Mouse (Mus musculus): ENCODE results near the gene Hhipl2. TPM values are rescaled to one million over a fixed set of nuclear protein-coding genes. Genes with fewer than 3 reads are reported as not detected.
"Not testable (repeated sequence)": the region's sequence is repeated elsewhere in the genome, so short reads cannot be mapped to it uniquely, and the experiment has no call there.

Hhipl2 gene
- polyA plus RNA-seq (2015; fragmentation: Nextera tagmentation; extraction: Ambion mirVana) = 0.19 and 0.34 TPM in 2 replicates

DNA sequence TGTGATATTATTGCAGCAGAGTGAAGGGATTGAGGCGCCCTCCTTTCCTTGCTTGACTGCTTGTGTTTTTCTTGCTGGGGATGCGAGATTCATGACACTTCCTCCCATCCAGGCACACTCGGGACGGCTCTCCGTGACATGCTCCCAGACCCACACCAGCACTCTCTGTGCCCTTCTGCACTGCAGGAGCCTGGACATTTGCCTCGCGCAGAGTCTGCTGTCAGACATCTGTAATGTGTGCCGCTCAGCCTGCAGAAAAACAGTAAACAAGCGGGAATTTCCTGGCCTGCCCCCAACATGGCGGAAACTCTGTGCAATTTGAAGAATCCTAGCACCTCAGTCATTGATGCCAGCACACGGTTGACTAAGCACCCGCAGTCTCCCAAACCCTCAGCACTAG, at the start of gene Hhipl2:
Hhipl2 (plus strand) TSS at position 343 of the 400 bp plus-strand sequence.
- Histone ChIP-seq H3K9me3 (no peaks in the 10 kb centered on the region), H3K27me3 (no peaks in the 10 kb centered on the region), H3K4me3 (replicated peaks) (no peak within 1 kb of the TSS), H3K4me2 (replicated peaks) (no peak within 1 kb of the TSS), H3K27ac (no peak within 1 kb of the TSS), H3K36me3 (no peaks in the 10 kb centered on the region), H3K4me1 (replicated peaks) (no peaks in the 10 kb centered on the region), H3K9ac (replicated peaks) (no peak within 1 kb of the TSS)
- 86% methylated on average over 12 of the region's 12 CpGs for WGBS
- no peak for ATAC-seq

DNA sequence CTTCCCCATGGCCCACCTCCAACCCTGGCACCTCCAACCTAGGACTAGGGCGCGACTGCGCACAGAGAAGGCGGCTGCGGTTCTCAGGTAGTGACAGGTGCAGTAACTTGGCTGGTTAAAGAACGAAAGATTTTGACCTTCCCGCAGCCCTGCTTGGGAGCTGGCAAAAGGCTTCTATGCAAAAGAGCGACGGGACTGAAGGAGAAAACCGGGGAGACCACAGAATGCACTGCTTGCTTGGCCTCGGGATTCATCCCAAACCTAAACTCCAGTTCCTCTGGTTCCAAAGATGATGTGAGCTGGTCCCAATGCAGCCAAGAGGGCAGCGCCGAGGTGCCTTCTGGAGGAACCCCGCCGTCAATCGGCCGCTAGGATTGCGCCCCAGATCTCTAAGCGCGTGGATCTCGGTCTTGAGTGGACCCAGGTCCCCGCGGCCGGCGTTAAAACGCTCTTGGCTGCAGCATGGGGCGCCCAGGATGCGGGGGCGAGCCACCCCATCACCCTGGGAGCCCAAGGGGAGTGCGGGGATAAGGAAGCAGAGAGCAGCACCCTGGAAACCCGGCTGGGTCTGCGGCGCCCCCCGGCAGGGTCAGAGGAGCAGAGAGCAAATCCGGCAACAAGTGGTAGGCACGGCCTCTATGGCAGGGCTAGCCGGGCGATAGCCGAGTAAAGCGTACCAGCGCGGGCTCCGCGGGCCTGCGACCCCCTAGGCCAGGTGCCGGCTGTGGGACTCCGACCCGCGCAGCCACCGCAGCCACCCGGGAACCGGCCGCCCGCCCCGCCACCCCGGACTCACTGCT, 49.2 kb upstream of the Hhipl2 start:
- H3K4me1 ChIP-seq (replicated peaks) = peaks cover 24% of the 10 kb centered on the region
- peak overlapping the region; percentile 87 for H3K9ac ChIP-seq (replicated peaks)
- H3K4me3 ChIP-seq (replicated peaks) = peak overlapping the region; percentile 74
- H3K36me3 ChIP-seq = peaks cover 11% of the 10 kb centered on the region
- no peaks in the 10 kb centered on the region for H3K27me3 ChIP-seq
- H3K9me3 ChIP-seq = no peaks in the 10 kb centered on the region
- peak; percentile 86 for ATAC-seq
- peak overlapping the region; percentile 81 for H3K27ac ChIP-seq
- peak overlapping the region; percentile 79 for H3K4me2 ChIP-seq (replicated peaks)
- WGBS = 1% methylated on average over 54 of the region's 56 CpGs

DNA sequence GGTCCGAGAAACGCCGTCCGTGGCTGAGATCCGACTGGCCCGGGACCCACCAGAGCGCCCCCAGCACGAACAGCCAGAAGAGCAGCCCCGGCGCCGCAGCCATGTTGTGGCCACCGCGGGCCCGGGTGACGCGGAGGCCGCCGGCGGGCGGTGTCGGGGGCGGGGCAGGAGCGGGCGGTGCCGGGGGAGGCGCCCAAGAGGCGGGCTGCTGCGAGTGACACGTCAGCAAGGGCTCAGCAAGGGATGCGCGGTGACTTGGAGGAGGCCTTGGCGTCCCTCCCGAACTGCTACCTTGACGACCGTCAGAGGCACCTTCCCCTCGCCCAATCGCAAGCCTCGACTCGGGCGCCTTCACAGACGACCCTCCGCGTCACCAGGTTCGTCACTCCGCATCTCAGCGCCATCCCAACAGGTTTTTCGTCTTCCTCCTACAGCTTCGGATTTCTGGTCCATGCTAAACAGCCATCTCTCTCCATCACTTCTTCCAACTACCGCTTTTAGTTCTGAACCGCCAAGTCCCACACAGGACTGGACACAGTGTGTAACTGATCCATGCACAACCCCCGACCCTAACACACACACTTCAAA, 48.5 kb upstream of the Hhipl2 start, which contains the start of gene Mia3:
Mia3 (minus strand) TSS at position 127 of the 588 bp plus-strand sequence.
- Histone ChIP-seq H3K4me1 (replicated peaks) (peaks cover 24% of the 10 kb centered on the region), H3K9me3 (0 out of 2 replicates have a peak, but pooled peaks cover 1% of the 10 kb centered on the region), H3K36me3 (peaks cover 4% of the 10 kb centered on the region), H3K4me3 (replicated peaks) (peak within 1 kb of the TSS; percentile 74), H3K27ac (peak within 1 kb of the TSS; percentile 81), H3K9ac (replicated peaks) (peak within 1 kb of the TSS; percentile 87), H3K27me3 (no peaks in the 10 kb centered on the region), H3K4me2 (replicated peaks) (peak within 1 kb of the TSS; percentile 79)
- WGBS = 1% methylated on average over 44 of the region's 51 CpGs
- peak; percentile 98 for ATAC-seq

DNA sequence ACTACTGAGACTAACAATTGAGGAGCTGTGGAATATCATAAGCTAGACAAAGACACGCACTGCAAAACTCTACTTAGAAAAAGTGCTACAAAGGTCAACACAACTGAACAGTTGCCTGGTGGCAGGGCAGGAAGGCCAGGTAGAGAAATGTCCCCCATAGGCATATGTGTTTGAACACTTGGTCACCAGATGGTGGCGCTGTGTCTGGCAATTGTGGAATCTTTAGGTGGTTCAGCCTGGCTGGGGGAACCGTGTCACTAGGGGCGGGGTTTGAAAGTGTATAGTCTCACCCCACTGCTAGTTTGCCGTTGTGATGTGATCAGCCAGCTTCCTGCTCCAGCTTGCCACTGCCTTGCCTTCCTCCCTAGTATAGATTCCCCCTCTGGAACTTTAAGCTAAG, 43.3 kb upstream of the Hhipl2 start:
- Histone ChIP-seq H3K4me1 (replicated peaks) (peaks cover 6% of the 10 kb centered on the region), H3K27me3 (no peaks in the 10 kb centered on the region), H3K9ac (replicated peaks) (no peak overlapping the region), H3K36me3 (no peaks in the 10 kb centered on the region), H3K27ac (no peak overlapping the region), H3K4me2 (replicated peaks) (no peak overlapping the region), H3K9me3 (peaks cover 5% of the 10 kb centered on the region), H3K4me3 (replicated peaks) (no peak overlapping the region)
- 79% methylated on average over 5 of the region's 5 CpGs for WGBS
- ATAC-seq = no peak

DNA sequence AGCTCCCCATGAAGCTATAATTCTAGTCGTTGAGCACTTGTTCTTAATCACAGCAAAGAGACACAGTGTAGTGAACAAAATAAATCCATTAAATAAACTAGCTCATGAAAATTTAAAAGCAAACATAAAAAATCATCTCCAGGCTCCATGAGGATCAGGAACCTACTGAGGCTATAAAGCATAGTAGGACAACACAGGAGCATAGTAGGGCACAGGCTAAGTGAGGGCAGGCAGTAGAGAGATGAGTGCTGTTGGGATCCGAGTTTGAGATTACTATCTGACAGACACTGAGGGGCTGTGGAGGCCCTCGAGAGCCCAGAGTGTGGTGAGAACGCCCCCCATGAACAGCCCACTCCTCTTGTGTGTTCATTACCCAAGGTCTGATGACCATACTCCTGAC, 41.0 kb upstream of the Hhipl2 start:
- no peaks in the 10 kb centered on the region for H3K36me3 ChIP-seq
- H3K4me2 ChIP-seq (replicated peaks) = no peak overlapping the region
- H3K9ac ChIP-seq (replicated peaks) = no peak overlapping the region
- 79% methylated on average over 4 of the region's 4 CpGs for whole genome bisulfite sequencing
- no peak overlapping the region for H3K27ac ChIP-seq
- H3K4me1 ChIP-seq (replicated peaks) = no peaks in the 10 kb centered on the region
- H3K4me3 ChIP-seq (replicated peaks) = no peak overlapping the region
- 0 out of 2 replicates have a peak, but pooled peaks cover 3% of the 10 kb centered on the region for H3K27me3 ChIP-seq
- H3K9me3 ChIP-seq = peaks cover 5% of the 10 kb centered on the region
- ATAC-seq = no peak

DNA sequence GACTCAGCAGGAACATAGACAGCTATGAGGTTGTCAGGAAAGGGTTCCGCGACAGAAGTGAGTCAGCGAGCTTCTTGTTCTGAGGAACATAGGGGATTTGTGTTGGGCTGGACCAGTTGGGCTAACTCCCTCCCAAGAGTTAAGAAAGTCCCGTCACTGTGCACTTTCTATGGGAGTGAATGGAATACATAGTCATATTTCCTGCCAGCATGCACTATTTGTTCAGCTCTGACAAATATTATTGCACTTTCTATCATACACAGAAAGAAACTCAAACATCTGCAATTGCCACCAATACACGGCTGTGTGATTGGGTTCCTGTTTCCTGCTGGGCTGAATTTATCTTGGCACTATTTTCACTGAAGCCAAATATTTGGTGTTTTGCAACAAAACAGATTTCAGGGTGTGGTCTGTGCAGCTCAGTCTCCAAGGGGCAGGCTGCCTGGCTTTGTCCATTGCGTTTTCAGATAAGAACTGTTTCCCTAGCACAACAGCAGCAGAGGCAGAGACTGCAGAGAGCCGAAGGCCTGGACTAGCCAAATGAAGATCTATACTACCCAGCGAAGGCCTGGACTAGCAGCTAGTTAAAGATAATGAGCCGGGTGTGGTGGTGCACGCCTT, 39.6 kb upstream of the Hhipl2 start:
- 87% methylated on average over 10 of the region's 10 CpGs for WGBS
- no peak overlapping the region for H3K9ac ChIP-seq (replicated peaks)
- H3K4me2 ChIP-seq (replicated peaks) = no peak overlapping the region
- no peak overlapping the region for H3K27ac ChIP-seq
- no peaks in the 10 kb centered on the region for H3K36me3 ChIP-seq
- peaks cover 9% of the 10 kb centered on the region; the same call in 1 of the 2 replicates for H3K27me3 ChIP-seq
- peaks cover 5% of the 10 kb centered on the region for H3K9me3 ChIP-seq
- H3K4me1 ChIP-seq (replicated peaks) = no peaks in the 10 kb centered on the region
- ATAC-seq = no peak
- H3K4me3 ChIP-seq (replicated peaks) = no peak overlapping the region

DNA sequence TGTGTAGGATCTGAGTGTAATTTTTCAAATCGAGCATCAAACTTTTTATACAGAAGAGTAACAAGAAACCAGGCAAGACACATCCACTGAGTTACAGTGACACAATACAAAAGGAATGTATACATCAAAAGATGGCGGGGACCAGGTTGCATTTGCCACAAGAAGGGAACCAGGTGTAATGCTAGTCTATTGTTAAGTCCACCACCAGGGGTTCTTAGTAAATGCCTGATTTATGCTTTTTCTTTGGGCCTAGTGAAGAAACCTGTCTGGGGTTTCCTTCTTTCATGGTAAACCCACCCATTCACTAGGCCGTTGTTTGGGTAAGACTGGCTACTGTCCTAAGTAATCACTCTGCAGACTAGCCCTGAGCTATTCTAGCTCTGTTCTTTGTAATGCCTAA, 38.6 kb upstream of the Hhipl2 start:
- WGBS = 88% methylated on average over 3 of the region's 3 CpGs
- H3K4me3 ChIP-seq (replicated peaks) = not testable (repeated sequence)

DNA sequence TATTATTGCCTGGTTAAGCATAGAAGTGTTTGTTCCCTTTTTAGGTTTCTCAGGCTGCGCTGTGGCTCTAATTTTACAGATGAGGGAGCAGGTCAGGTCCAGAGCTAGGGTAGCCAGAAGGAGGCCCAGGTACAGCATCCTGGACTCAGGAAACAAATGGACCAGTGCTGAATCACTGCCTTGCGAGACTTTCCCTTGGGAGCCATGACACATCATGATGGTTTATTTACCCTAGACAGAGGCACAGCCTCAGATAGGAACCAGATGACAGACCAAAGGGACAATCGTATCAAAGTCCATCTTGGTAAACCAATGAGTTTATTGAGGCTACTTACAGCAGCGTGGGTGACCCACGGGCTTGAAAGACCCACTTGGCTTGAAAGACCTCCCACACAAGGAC, 36.2 kb upstream of the Hhipl2 start:
- Histone ChIP-seq H3K36me3 (no peaks in the 10 kb centered on the region), H3K27ac (no peak overlapping the region), H3K9me3 (no peaks in the 10 kb centered on the region), H3K4me1 (replicated peaks) (no peaks in the 10 kb centered on the region), H3K4me3 (replicated peaks) (no peak overlapping the region), H3K4me2 (replicated peaks) (no peak overlapping the region), H3K27me3 (peaks cover 36% of the 10 kb centered on the region), H3K9ac (replicated peaks) (no peak overlapping the region)
- WGBS = 88% methylated on average over 5 of the region's 5 CpGs
- no peak for ATAC-seq

More for the DNA sequence above, 38.6 kb upstream of the Hhipl2 start:
- not testable (repeated sequence) for ATAC-seq; H3K4me2 ChIP-seq (replicated peaks); H3K27ac ChIP-seq; H3K4me1 ChIP-seq (replicated peaks); H3K9ac ChIP-seq (replicated peaks); H3K9me3 ChIP-seq; H3K36me3 ChIP-seq
- H3K27me3 ChIP-seq = peaks cover 17% of the 10 kb centered on the region; the same call in 1 of the 2 replicates

DNA sequence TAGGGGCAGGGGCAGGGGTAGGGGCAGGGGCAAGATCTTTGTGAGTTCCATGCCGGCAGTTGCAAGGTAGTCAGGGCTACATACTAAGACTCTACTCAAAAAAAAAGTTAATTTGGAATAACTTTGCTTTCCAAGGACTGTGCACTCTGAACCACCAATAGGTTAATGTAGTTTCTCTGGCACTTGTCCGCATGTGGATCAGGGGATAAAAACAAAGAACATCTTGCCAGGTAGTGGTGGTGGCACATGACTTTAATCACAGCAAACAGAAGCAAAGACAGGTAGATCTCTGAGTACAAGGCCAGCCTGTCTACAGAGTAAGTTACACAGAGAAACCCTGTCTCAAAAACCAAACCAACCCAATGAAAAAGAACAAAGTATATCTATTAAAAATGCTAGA, 35.4 kb upstream of the Hhipl2 start:
- H3K27ac ChIP-seq = no peak overlapping the region
- no peak overlapping the region for H3K4me3 ChIP-seq (replicated peaks)
- WGBS = 89% methylated on average over 2 of the region's 2 CpGs
- no peaks in the 10 kb centered on the region for H3K36me3 ChIP-seq
- H3K27me3 ChIP-seq = peaks cover 43% of the 10 kb centered on the region
- H3K9ac ChIP-seq (replicated peaks) = no peak overlapping the region
- H3K4me1 ChIP-seq (replicated peaks) = no peaks in the 10 kb centered on the region
- no peak overlapping the region for H3K4me2 ChIP-seq (replicated peaks)
- no peak for ATAC-seq
- H3K9me3 ChIP-seq = no peaks in the 10 kb centered on the region

DNA sequence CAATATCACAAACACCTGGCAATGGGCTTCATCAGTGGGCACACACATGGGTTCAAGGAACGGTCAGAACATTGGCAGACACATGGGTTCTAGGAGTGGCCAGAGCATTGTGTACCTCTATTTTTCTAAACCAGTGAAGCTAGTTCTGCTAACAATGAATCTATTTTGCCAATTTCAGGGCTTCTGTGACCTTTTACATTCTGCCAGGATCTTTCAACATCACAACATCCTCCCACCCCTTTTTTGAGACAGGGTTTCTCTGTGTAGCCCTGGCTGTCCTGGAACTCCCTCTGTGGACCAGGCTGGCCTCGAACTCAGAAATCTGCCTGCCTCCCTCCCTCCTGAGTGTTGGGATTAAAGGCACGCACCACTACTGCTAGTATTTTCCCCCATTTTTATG, 30.6 kb upstream of the Hhipl2 start:
- H3K9me3 ChIP-seq; H3K36me3 ChIP-seq; H3K4me3 ChIP-seq (replicated peaks); H3K9ac ChIP-seq (replicated peaks); H3K27ac ChIP-seq; ATAC-seq; H3K4me2 ChIP-seq (replicated peaks): not testable (repeated sequence)
- Histone ChIP-seq H3K4me1 (replicated peaks) (peaks cover 16% of the 10 kb centered on the region), H3K27me3 (peaks cover 43% of the 10 kb centered on the region)
- WGBS = 89% methylated on average over 3 of the region's 3 CpGs

DNA sequence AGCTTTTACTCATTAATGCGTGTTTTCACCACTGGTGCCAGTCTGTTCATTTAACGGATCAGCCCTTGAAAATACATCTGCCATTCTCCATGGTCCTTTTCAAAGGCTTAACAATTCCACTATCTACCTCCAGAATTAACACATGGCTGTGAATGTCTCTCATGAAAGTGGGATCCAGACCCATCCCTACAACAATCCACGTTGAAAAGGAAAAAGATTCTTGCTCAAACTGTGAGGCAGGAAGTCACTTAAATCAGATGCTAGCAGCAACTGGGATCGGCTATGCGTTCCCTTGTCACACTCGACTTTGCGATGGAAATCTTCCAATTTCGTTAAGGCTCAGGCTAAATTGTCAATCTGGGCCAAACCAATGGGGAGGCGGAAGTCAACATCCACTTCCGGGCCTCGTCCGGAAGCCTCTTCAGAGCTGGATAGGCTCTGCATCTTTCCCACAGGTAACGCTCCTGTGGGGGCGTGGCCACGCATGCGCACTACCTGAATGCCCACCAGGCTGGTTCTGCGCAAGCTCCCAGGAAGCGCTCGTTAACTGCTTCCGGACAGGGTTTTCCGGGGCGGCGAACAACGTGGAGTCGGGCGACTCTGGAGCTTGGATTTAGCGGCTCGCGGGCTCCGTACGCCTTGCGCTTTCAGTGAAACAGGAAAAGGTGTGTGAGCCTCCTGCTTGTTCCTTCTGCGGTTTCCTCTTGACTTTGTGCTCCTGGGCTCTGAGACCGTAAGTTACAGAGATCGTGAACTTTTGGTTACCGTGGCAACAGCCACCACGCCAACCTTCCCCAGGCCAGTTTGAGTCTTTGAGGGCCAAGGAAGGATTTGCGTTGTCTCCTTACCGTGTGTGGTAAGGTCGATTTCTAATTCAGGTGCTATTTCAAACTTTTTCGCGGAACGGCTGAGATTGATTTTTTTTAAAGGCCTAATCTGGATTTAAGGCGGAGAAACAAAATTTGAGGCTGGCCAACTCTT, 29.3 kb upstream of the Hhipl2 start, which contains the start of gene Taf1a:
Taf1a (plus strand) TSS at position 556 of the 981 bp plus-strand sequence.
- Histone ChIP-seq H3K4me2 (replicated peaks) (peak within 1 kb of the TSS; percentile 82), H3K27ac (peak within 1 kb of the TSS; percentile 20; the same call in 1 of the 2 replicates), H3K36me3 (peaks cover 12% of the 10 kb centered on the region; the same call in 1 of the 2 replicates), H3K9ac (replicated peaks) (peak within 1 kb of the TSS; percentile 64), H3K4me3 (replicated peaks) (peak within 1 kb of the TSS; percentile 83), H3K4me1 (replicated peaks) (peaks cover 16% of the 10 kb centered on the region), H3K9me3 (no peaks in the 10 kb centered on the region), H3K27me3 (peaks cover 34% of the 10 kb centered on the region)
- ATAC-seq = peak; percentile 100
- WGBS = 6% methylated on average over 44 of the region's 44 CpGs

Data from midbrain, embryonic 13.5 days (tissue).